Mouse (Mus musculus) adrenal gland, postnatal 0 days (tissue): ENCODE results near the gene Dmxl2. TPM values are rescaled to one million over a fixed set of nuclear protein-coding genes. Genes with fewer than 3 reads are reported as not detected.

Experiments used
- polyA plus RNA-seq: library from polyadenylated mRNA; unstranded; fragments of >200 nt; fragmentation: Nextera tagmentation; extraction: Ambion mirVana; gene quantifications from 2 replicates; pipeline ENCODE4 v1.2.1, GENCODE M21; 2015

Dmxl2 gene
- polyA plus RNA-seq = 8.7 and 8.9 TPM in 2 replicates

DNA sequence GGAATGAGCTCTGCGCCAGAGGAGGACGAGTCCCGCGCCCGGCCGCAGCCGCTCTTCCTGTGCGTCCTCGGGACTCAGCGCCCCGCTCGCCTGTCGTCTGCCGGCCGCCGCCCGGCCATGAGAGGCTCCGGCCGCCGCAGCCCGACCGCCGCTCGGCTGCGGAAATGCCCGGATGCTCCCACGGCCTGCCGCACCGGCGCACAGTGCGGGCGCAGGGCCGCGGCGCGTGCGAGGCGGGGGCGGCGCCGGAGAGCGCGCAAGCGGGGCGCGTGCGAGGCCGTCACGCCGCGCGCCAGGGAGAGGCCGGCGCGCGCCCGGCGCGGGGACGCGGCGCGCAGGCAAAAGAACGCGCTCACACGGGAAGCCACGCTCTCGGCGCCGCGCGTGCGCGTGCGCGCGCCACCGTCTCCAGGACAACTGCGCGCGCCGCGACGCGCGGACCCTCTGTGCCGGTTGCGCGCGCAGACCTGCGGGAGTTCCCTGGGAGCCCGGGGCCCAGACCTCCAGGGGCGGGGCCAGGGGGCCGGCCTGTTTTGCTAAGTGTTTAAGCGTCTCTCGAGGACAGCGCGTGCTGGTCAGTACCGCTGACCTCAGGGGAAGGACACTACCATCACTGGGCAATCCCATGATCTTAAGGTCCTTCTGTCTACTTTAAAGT lies at the start of gene Dmxl2:
TSS of gene Dmxl2 (minus strand) at position 174 of the 658 bp plus-strand sequence.

DNA sequence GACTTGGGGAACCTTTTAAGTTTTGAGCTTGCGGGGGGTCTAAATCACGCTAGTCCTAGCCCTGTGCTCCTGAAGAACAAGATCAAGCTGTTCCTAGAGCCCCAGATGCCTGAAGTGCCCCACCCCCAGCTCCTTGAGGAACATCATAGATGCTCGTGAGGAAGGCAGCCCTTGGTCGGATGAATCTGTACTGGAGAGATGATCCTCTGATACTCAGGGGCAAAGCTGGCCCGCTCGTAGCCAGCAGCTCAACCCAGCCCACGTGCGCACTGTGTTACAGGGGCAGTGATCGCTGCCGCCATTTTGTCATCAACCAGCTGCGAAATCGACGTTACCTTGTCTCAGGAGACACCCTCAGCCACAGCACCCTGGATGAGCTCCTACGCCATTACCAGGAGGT lies 37.3 kb upstream of the Dmxl2 start, which contains the start of gene Sh2d7:
TSS of gene Sh2d7 (plus strand) at position 301 of the 400 bp plus-strand sequence.

Other genes with a start within 250 kb of the Dmxl2 start
- gene Cyp19a1, start 233.5 kb downstream of the Dmxl2 start, polyA plus RNA-seq = not detected in 2 replicates
- gene Gldn, start 215.1 kb downstream of the Dmxl2 start, polyA plus RNA-seq = 0.77 and 1.3 TPM in 2 replicates
- gene Sh2d7, start 37.4 kb upstream of the Dmxl2 start, polyA plus RNA-seq = not detected in 2 replicates
- 10.5 and 18.6 TPM in 2 replicates for gene Cib2, start 58.6 kb upstream of the Dmxl2 start, polyA plus RNA-seq
- 59.0 and 113 TPM in 2 replicates for gene Idh3a, start 84.7 kb upstream of the Dmxl2 start, polyA plus RNA-seq
- 116 and 335 TPM in 2 replicates for gene Acsbg1, start 160.2 kb upstream of the Dmxl2 start, polyA plus RNA-seq
- gene Dnaja4, start 197.2 kb upstream of the Dmxl2 start, polyA plus RNA-seq = 7.2 and 13.1 TPM in 2 replicates
- 163 and 166 TPM in 2 replicates for gene Wdr61, start 232.9 kb upstream of the Dmxl2 start, polyA plus RNA-seq